Mouse (Mus musculus) embryonic fibroblast, embryonic 13.5 days (primary cell): ENCODE measurements around the gene Sema5a.

Experiments used
- CTCF ChIP-seq: IDR thresholded peaks from 2 replicates; pipeline ENCODE4 v1.5.1; 2011; ENCODE audit warnings: mild to moderate bottlenecking, control low read depth, low read length, moderate library complexity, borderline replicate concordance; ENCODE audit not compliant: insufficient read depth
- POLR2A ChIP-seq: IDR thresholded peaks from 2 replicates; pipeline ENCODE4 v1.6.1; 2011; ENCODE audit warnings: low read depth, mild to moderate bottlenecking, control low read depth, low read length, moderate library complexity

GRCm38 (mm10) chr15:32546746-32547145 lies 302.1 kb downstream of the Sema5a start:
- TF ChIP-seq CTCF: no peak
- no peak for TF ChIP-seq POLR2A
